Mouse (Mus musculus) heart, embryonic 16.5 days (tissue): ENCODE results near the gene Ttf2. TPM values are rescaled to one million over a fixed set of nuclear protein-coding genes. Genes with fewer than 3 reads are reported as not detected.

Experiments
- ATAC-seq: fragments of 200-750 bp; cut with Nextera tagmentation; replicated peaks from 2 replicates; pipeline ENCODE4 v1.8.0; 2017; ENCODE audit warnings: moderate number of reproducible peaks; ENCODE audit not compliant: insufficient read depth, low FRiP score; ENCODE audit errors: extremely low read depth
- H3K27ac ChIP-seq: fragments of 300-500 bp; sonication (generic); 2 replicates; pipeline ENCODE4 v1.5.1; 2014; ENCODE audit warnings: mild to moderate bottlenecking, low read length, control low read depth, moderate library complexity
- H3K27me3 ChIP-seq: fragments of 300-500 bp; sonication (generic); 2 replicates; pipeline ENCODE4 v1.6.1; 2014; ENCODE audit warnings: low read length, mixed read lengths; ENCODE audit not compliant: control insufficient read depth, insufficient read depth
- H3K36me3 ChIP-seq: fragments of 300-500 bp; sonication (generic); 2 replicates; pipeline ENCODE4 v1.6.1; 2014; ENCODE audit not compliant: control insufficient read depth, insufficient read depth
- H3K4me1 ChIP-seq: fragments of 300-500 bp; sonication (generic); 2 replicates; pipeline ENCODE4 v1.6.1; 2014; ENCODE audit warnings: low read length, mixed read lengths; ENCODE audit not compliant: control insufficient read depth, insufficient read depth
- H3K4me2 ChIP-seq: fragments of 300-500 bp; sonication (generic); 2 replicates; pipeline ENCODE4 v1.6.1; 2014; ENCODE audit warnings: low read depth, mild to moderate bottlenecking, control low read depth, low read length
- H3K4me3 ChIP-seq: fragments of 300-500 bp; sonication (generic); 2 replicates; pipeline ENCODE4 v1.5.1; 2014; ENCODE audit warnings: mild to moderate bottlenecking, control low read depth, low read length
- H3K9ac ChIP-seq: fragments of 300-500 bp; sonication (generic); 2 replicates; pipeline ENCODE4 v1.6.1; 2014; ENCODE audit warnings: low read length, control low read depth
- H3K9me3 ChIP-seq: fragments of 300-500 bp; sonication (generic); replicated peaks from 2 replicates; pipeline ENCODE4 v1.6.1; 2016; ENCODE audit warnings: low read length; ENCODE audit not compliant: control insufficient read depth
- WGBS: fragments of 180-500 bp; shearing (Covaris S2); extraction: QIAGEN DNeasy Blood & Tissue Kit; methylation state at CpG from one replicate; pipeline ENCODE4 v1.1.7; 2014; 5-methylcytosine and 5-hydroxymethylcytosine counted together
- polyA plus RNA-seq: library from polyadenylated mRNA; unstranded; fragments of >200 nt; fragmentation: Nextera tagmentation; extraction: Ambion mirVana; gene quantifications from 2 replicates; pipeline ENCODE4 v1.2.1, GENCODE M21; 2015

The Ttf2 gene
- polyA plus RNA-seq, result 10.4 and 11.9 TPM in 2 replicates

GRCm38 (mm10) chr3:100969176-100969917 lies at the start of gene Ttf2:
Gene Ttf2 (minus strand): TSS chr3:100969663.
- Histone ChIP-seq H3K4me1 (peaks cover 8% of the 10 kb centered on the region; the same call in 1 of the 2 replicates), H3K27ac (no peak within 1 kb of the TSS), H3K27me3 (no peaks in the 10 kb centered on the region), H3K9ac (peak within 1 kb of the TSS; percentile 80), H3K4me2 (peak within 1 kb of the TSS; percentile 90), H3K36me3 (no peaks in the 10 kb centered on the region), H3K4me3 (peak within 1 kb of the TSS; percentile 75), H3K9me3 (no peaks in the 10 kb centered on the region)
- peak; percentile 99 for ATAC-seq
- WGBS, result under 1% methylated on average over 39 of the region's 40 CpGs

- WGBS, result 81% methylated on average over 6 of the region's 6 CpGs
- H3K36me3 ChIP-seq, result no peaks in the 10 kb centered on the region
- H3K27ac ChIP-seq, result no peak overlapping the region
- no peak for ATAC-seq
- H3K9ac ChIP-seq, result no peak overlapping the region
- H3K27me3 ChIP-seq, result no peaks in the 10 kb centered on the region
- H3K4me3 ChIP-seq, result no peak overlapping the region
- no peaks in the 10 kb centered on the region for H3K9me3 ChIP-seq
- no peak overlapping the region for H3K4me2 ChIP-seq
- peaks cover 21% of the 10 kb centered on the region for H3K4me1 ChIP-seq
Observed at GRCm38 (mm10) chr3:101018494-101018893, 49.0 kb upstream of the Ttf2 start.

- Histone ChIP-seq H3K4me3 (no peak overlapping the region), H3K9me3 (no peaks in the 10 kb centered on the region), H3K27me3 (no peaks in the 10 kb centered on the region), H3K4me1 (peaks cover 26% of the 10 kb centered on the region), H3K36me3 (0 out of 2 replicates have a peak, but pooled peaks cover 2% of the 10 kb centered on the region), H3K4me2 (no peak overlapping the region), H3K9ac (no peak overlapping the region), H3K27ac (no peak overlapping the region)
- WGBS, result 86% methylated on average over 7 of the region's 7 CpGs
- ATAC-seq, result no peak
Observed at GRCm38 (mm10) chr3:101016050-101016449, 46.6 kb upstream of the Ttf2 start.

- peak overlapping the region; percentile 3; the same call in 1 of the 2 replicates for H3K4me2 ChIP-seq
- H3K27ac ChIP-seq, result peak overlapping the region; percentile 59
- H3K4me3 ChIP-seq, result no peak overlapping the region
- no peaks in the 10 kb centered on the region for H3K27me3 ChIP-seq
- H3K4me1 ChIP-seq, result peaks cover 26% of the 10 kb centered on the region
- H3K36me3 ChIP-seq, result 0 out of 2 replicates have a peak, but pooled peaks cover 2% of the 10 kb centered on the region
- ATAC-seq, result no peak; the same call in 1 of the 2 replicates
- no peak overlapping the region for H3K9ac ChIP-seq
- 46% methylated on average over 4 of the region's 4 CpGs for WGBS
- H3K9me3 ChIP-seq, result no peaks in the 10 kb centered on the region
Observed at GRCm38 (mm10) chr3:101015254-101015653, 45.8 kb upstream of the Ttf2 start.

- H3K9ac ChIP-seq, result no peak overlapping the region
- WGBS, result 83% methylated on average over 3 of the region's 3 CpGs
- no peaks in the 10 kb centered on the region for H3K27me3 ChIP-seq
- H3K4me3 ChIP-seq, result no peak overlapping the region
- H3K4me1 ChIP-seq, result peaks cover 26% of the 10 kb centered on the region
- no peak overlapping the region for H3K27ac ChIP-seq
- ATAC-seq, result no peak
- H3K9me3 ChIP-seq, result no peaks in the 10 kb centered on the region
- 0 out of 2 replicates have a peak, but pooled peaks cover 2% of the 10 kb centered on the region for H3K36me3 ChIP-seq
- no peak overlapping the region for H3K4me2 ChIP-seq
Observed at GRCm38 (mm10) chr3:101013536-101013935, 44.1 kb upstream of the Ttf2 start.

- Histone ChIP-seq H3K4me2 (no peak overlapping the region), H3K9me3 (no peaks in the 10 kb centered on the region), H3K9ac (no peak overlapping the region), H3K4me1 (peaks cover 26% of the 10 kb centered on the region), H3K27me3 (no peaks in the 10 kb centered on the region), H3K27ac (0 out of 2 replicates have a peak overlapping the region, but pooled peaks have one; percentile 8), H3K36me3 (0 out of 2 replicates have a peak, but pooled peaks cover 2% of the 10 kb centered on the region), H3K4me3 (no peak overlapping the region)
- ATAC-seq, result no peak
- 88% methylated on average over 10 of the region's 10 CpGs for WGBS
Observed at GRCm38 (mm10) chr3:101013005-101013404, 43.5 kb upstream of the Ttf2 start.

- 0 out of 2 replicates have a peak, but pooled peaks cover 2% of the 10 kb centered on the region for H3K36me3 ChIP-seq
- 71% methylated on average over 8 of the region's 8 CpGs for WGBS
- H3K4me1 ChIP-seq, result peaks cover 26% of the 10 kb centered on the region
- no peaks in the 10 kb centered on the region for H3K9me3 ChIP-seq
- no peak for ATAC-seq
- H3K4me3 ChIP-seq, result no peak overlapping the region
- H3K27me3 ChIP-seq, result no peaks in the 10 kb centered on the region
- H3K9ac ChIP-seq, result no peak overlapping the region
- peak overlapping the region; percentile 59 for H3K27ac ChIP-seq
- H3K4me2 ChIP-seq, result no peak overlapping the region
Observed at GRCm38 (mm10) chr3:101012597-101012996, 43.1 kb upstream of the Ttf2 start.

- ATAC-seq, result peak; percentile 80
Observed at GRCm38 (mm10) chr3:101012131-101012571, 42.7 kb upstream of the Ttf2 start.

GRCm38 (mm10) chr3:101011203-101011600 lies 41.7 kb upstream of the Ttf2 start:
- no peak for ATAC-seq

More at GRCm38 (mm10) chr3:101012131-101012571, 42.7 kb upstream of the Ttf2 start:
- peak overlapping the region; percentile 59 for H3K27ac ChIP-seq
- H3K4me2 ChIP-seq, result no peak overlapping the region
- H3K9ac ChIP-seq, result no peak overlapping the region
- H3K9me3 ChIP-seq, result no peaks in the 10 kb centered on the region
- no peak overlapping the region for H3K4me3 ChIP-seq
- peaks cover 29% of the 10 kb centered on the region for H3K4me1 ChIP-seq
- no peaks in the 10 kb centered on the region for H3K27me3 ChIP-seq
- 25% methylated on average over 10 of the region's 10 CpGs for WGBS
- 0 out of 2 replicates have a peak, but pooled peaks cover 2% of the 10 kb centered on the region for H3K36me3 ChIP-seq

More at GRCm38 (mm10) chr3:101011203-101011600, 41.7 kb upstream of the Ttf2 start:
- no peaks in the 10 kb centered on the region for H3K9me3 ChIP-seq
- no peak overlapping the region for H3K27ac ChIP-seq
- 70% methylated on average over 5 of the region's 5 CpGs for WGBS
- no peak overlapping the region for H3K4me2 ChIP-seq
- no peaks in the 10 kb centered on the region for H3K27me3 ChIP-seq
- H3K4me3 ChIP-seq, result no peak overlapping the region
- 0 out of 2 replicates have a peak, but pooled peaks cover 2% of the 10 kb centered on the region for H3K36me3 ChIP-seq
- H3K4me1 ChIP-seq, result peaks cover 30% of the 10 kb centered on the region
- H3K9ac ChIP-seq, result no peak overlapping the region
